Mouse (Mus musculus): Measurements from ENCODE around the gene Klrb1. TPM values are rescaled to one million over a fixed set of nuclear protein-coding genes. Genes with fewer than 3 reads are reported as not detected.

Klrb1 gene
- polyA plus RNA-seq, 2 experiments, result not detected

DNA sequence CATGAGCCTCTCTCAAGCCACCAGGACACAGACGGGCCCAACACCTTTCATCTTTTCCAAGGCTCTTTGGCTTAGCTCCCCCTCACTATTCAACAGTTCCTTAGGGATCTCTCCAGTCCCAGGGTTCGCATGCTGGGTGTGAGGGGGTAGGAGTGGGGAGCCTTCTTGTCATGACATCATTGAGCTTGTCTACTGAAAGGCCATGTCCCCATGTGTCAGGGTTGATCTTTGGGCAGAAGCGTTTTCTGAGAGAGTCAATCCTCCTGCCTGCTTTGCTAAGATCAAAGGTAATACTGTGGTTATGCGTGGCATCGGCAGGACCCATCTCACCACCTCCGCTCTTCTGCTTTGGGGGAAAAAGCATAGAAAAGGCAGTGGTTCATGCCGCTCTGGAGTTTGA, 14.6 kb upstream of the Klrb1 start:
- WGBS, result 84% methylated on average over 7 of the region's 7 CpGs
- no peak overlapping the region for H3K9ac ChIP-seq (ENCODE audit: low read depth, low read length, severe bottlenecking)
- H3K27ac ChIP-seq (replicated peaks; ENCODE audit: low read depth, low read length), result no peak overlapping the region
- H3K27me3 ChIP-seq (ENCODE audit: control insufficient read depth, insufficient read depth, low read length), result no peaks in the 10 kb centered on the region
- no peak for DNase-seq (ENCODE audit: low spot score)
- no peak overlapping the region for H3K4me2 ChIP-seq (replicated peaks; ENCODE audit: low read depth, low read length, severe bottlenecking)
- H3K9me3 ChIP-seq (ENCODE audit: control insufficient read depth, low read length), result no peaks in the 10 kb centered on the region
- no peaks in the 10 kb centered on the region for H3K4me1 ChIP-seq (ENCODE audit: control insufficient read depth, insufficient read depth, low read length)
- H3K36me3 ChIP-seq (ENCODE audit: control insufficient read depth, insufficient read depth, low read length), result no peaks in the 10 kb centered on the region
- no peak for TF ChIP-seq POLR2A (IDR thresholded peaks at IDR 0.05; ENCODE audit: borderline replicate concordance, extremely low read depth, insufficient read depth, insufficient read length)
- H3K4me3 ChIP-seq (replicated peaks; ENCODE audit: low read length), result no peak overlapping the region
- ATAC-seq (ENCODE audit: low FRiP score, low read depth), result no peak

DNA sequence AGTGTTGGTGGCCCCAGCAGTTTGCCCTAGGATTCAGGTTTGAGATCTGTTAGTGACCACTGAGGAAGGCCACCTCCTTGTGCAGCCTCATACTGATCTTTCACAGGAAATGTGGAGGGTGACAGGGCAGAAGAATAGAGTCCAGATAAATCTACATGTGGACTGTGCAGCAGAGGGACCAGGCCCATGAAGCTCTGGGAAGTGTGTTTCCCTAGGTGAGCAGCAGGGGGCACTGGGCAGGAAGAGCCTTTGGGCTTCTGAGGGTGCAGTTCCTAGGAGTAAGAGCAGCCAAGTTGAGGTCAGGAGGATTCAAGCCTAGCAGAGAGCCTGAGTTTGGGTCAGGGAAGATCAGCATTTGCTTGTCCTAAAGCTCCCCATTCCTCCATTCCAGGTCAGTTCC, 13.2 kb upstream of the Klrb1 start:
- ATAC-seq (ENCODE audit: low FRiP score, low read depth) (no peak), DNase-seq (ENCODE audit: low spot score) (no peak)

DNA sequence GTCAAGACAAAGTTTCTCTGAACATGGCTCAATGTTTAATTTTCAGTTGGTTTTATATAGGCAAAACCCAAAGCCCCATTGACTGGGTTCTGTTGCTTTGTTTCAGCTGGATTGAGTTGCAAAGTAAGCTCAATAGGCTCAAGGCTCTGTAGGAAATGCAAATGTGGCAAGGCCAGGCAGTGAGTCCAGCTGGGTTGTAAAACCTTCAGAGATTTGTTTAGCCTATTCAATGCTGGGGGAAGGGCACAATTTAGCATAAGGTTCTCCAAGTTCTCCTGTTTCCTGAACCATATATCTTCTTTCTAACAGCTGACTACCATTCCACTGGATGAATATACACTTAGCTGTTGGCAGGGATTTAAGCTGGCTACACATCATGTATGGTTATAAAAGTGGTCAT, 12.0 kb upstream of the Klrb1 start:
- no peak for ATAC-seq (ENCODE audit: low FRiP score, low read depth)

More for the DNA sequence above, 13.2 kb upstream of the Klrb1 start:
- TF ChIP-seq POLR2A (IDR thresholded peaks at IDR 0.05; ENCODE audit: borderline replicate concordance, extremely low read depth, insufficient read depth, insufficient read length), result no peak
- Histone ChIP-seq H3K4me1 (ENCODE audit: control insufficient read depth, insufficient read depth, low read length) (no peaks in the 10 kb centered on the region), H3K36me3 (ENCODE audit: control insufficient read depth, insufficient read depth, low read length) (no peaks in the 10 kb centered on the region), H3K27ac (replicated peaks; ENCODE audit: low read depth, low read length) (no peak overlapping the region), H3K9ac (ENCODE audit: low read depth, low read length, severe bottlenecking) (no peak overlapping the region), H3K4me2 (replicated peaks; ENCODE audit: low read depth, low read length, severe bottlenecking) (no peak overlapping the region), H3K27me3 (ENCODE audit: control insufficient read depth, insufficient read depth, low read length) (no peaks in the 10 kb centered on the region), H3K4me3 (replicated peaks; ENCODE audit: low read length) (no peak overlapping the region), H3K9me3 (ENCODE audit: control insufficient read depth, low read length) (no peaks in the 10 kb centered on the region)

DNA sequence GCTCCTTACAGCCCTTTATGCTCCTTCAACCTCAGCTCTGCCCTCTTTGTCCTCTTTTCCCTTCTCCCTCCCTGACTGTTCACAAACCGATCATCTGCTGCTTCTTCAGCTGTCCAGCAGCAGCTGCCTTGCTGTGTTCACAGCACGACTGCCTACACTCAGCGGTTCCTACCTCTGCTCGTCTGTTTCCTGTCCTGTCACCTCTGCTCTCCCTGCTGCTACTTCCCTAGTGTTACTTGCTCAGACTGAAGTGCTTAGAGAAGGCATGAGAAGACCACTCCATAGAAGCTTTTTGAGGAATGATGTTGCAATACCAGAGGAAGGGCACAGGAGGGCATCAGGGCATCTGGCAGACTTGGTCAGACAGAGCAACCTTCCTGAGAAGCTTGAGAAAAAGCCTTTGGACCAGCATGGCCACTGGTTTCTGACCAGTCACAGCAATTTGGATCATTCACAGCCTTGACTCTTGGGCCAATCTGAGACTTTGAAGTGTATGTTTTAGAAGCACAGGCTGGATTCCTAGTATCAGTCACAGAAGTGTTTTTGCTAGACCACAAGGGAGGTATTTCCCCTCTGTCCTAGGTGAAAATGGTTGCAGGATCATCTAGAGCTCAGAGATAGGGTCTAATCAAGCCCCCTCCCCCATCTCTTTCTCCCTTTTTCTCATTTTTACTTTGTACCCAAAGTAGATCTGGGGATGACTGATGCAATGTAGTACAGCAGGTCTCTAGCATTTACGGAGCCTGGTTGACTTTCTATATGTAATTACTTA, 11.2 kb upstream of the Klrb1 start:
- DNase-seq (ENCODE audit: low spot score), result no peak
- ATAC-seq (ENCODE audit: low FRiP score, low read depth), result no peak
- TF ChIP-seq POLR2A (IDR thresholded peaks at IDR 0.05; ENCODE audit: borderline replicate concordance, extremely low read depth, insufficient read depth, insufficient read length), result no peak
- no peak overlapping the region for H3K27ac ChIP-seq (replicated peaks; ENCODE audit: low read depth, low read length)
- H3K27me3 ChIP-seq (ENCODE audit: control insufficient read depth, insufficient read depth, low read length), result no peaks in the 10 kb centered on the region
- H3K4me3 ChIP-seq (replicated peaks; ENCODE audit: low read length), result no peak overlapping the region
- no peaks in the 10 kb centered on the region for H3K9me3 ChIP-seq (ENCODE audit: control insufficient read depth, low read length)
- 62% methylated on average over 5 of the region's 5 CpGs for WGBS
- H3K9ac ChIP-seq (ENCODE audit: low read depth, low read length, severe bottlenecking), result no peak overlapping the region
- H3K4me1 ChIP-seq (ENCODE audit: control insufficient read depth, insufficient read depth, low read length), result no peaks in the 10 kb centered on the region
- no peak overlapping the region for H3K4me2 ChIP-seq (replicated peaks; ENCODE audit: low read depth, low read length, severe bottlenecking)
- no peaks in the 10 kb centered on the region for H3K36me3 ChIP-seq (ENCODE audit: control insufficient read depth, insufficient read depth, low read length)

More for the DNA sequence above, 12.0 kb upstream of the Klrb1 start:
- DNase-seq (ENCODE audit: low spot score), result peak; percentile 8
- no peaks in the 10 kb centered on the region for H3K4me1 ChIP-seq (ENCODE audit: control insufficient read depth, insufficient read depth, low read length)
- no peak overlapping the region for H3K9ac ChIP-seq (ENCODE audit: low read depth, low read length, severe bottlenecking)
- no peak overlapping the region for H3K4me3 ChIP-seq (replicated peaks; ENCODE audit: low read length)
- no peak overlapping the region for H3K4me2 ChIP-seq (replicated peaks; ENCODE audit: low read depth, low read length, severe bottlenecking)
- no peak for TF ChIP-seq POLR2A (IDR thresholded peaks at IDR 0.05; ENCODE audit: borderline replicate concordance, extremely low read depth, insufficient read depth, insufficient read length)
- H3K36me3 ChIP-seq (ENCODE audit: control insufficient read depth, insufficient read depth, low read length), result no peaks in the 10 kb centered on the region
- no peaks in the 10 kb centered on the region for H3K27me3 ChIP-seq (ENCODE audit: control insufficient read depth, insufficient read depth, low read length)
- no peak overlapping the region for H3K27ac ChIP-seq (replicated peaks; ENCODE audit: low read depth, low read length)
- no peaks in the 10 kb centered on the region for H3K9me3 ChIP-seq (ENCODE audit: control insufficient read depth, low read length)

DNA sequence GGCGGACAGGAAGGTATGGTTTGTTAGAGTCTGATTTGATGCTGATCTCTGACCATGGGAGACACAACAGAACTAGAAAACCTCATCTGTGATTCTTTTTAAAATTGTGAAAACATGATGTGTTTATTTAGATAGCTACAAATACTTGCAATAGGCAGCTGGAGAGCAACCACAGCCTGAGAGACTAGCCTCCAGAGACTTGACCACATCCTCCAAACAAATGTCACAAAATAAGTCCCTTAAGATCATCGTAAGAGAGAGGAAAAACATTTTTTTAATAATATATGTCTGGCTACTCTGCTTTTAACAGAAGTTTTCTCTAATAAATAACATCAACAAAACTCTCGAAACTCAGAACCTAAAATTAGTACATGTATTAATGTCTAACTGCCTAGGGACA, 9.2 kb upstream of the Klrb1 start:
- TF ChIP-seq POLR2A (IDR thresholded peaks at IDR 0.05; ENCODE audit: borderline replicate concordance, extremely low read depth, insufficient read depth, insufficient read length), result no peak
- Histone ChIP-seq H3K4me3 (replicated peaks; ENCODE audit: low read length) (no peak overlapping the region), H3K9ac (ENCODE audit: low read depth, low read length, severe bottlenecking) (no peak overlapping the region), H3K36me3 (ENCODE audit: control insufficient read depth, insufficient read depth, low read length) (no peaks in the 10 kb centered on the region), H3K9me3 (ENCODE audit: control insufficient read depth, low read length) (no peaks in the 10 kb centered on the region), H3K4me1 (ENCODE audit: control insufficient read depth, insufficient read depth, low read length) (no peaks in the 10 kb centered on the region), H3K27me3 (ENCODE audit: control insufficient read depth, insufficient read depth, low read length) (no peaks in the 10 kb centered on the region), H3K4me2 (replicated peaks; ENCODE audit: low read depth, low read length, severe bottlenecking) (no peak overlapping the region), H3K27ac (replicated peaks; ENCODE audit: low read depth, low read length) (no peak overlapping the region)
- WGBS, result 77% methylated on average over 3 of the region's 3 CpGs
- ATAC-seq (ENCODE audit: low FRiP score, low read depth), result no peak
- DNase-seq (ENCODE audit: low spot score), result no peak
